Mouse (Mus musculus): ENCODE results near the gene Vmo1. TPM values are rescaled to one million over a fixed set of nuclear protein-coding genes. Genes with fewer than 3 reads are reported as not detected.

Vmo1 gene
- total and polyA plus RNA-seq, 3 experiments: not detected

DNA sequence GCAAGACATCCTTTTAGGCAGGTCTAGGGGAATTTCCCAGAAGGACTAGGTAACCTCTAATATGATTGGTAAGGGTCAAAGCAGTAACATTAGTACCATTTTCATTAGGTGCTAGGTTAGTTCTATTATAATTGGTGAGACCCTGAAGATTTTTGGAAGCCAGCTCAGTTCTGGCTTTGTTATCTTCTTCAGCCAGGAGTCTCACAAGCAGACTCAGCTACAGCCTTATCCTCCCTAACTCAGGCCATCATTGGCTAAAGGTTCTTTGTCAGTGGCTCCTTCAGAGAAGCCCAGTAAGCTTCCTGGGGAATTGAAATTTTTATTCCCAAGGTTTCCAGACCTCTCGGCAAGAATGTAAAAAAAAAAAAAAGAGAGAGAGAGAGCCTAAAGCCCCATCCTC is 4.0 kb upstream of the Vmo1 start (continued):
- TF ChIP-seq NRF1 (IDR thresholded peaks at IDR 0.05; ENCODE audit: insufficient read depth, low read depth, low read length, poor library complexity, severe bottlenecking) (no peak), TAL1 (IDR thresholded peaks at IDR 0.05; ENCODE audit: low read length) (peak; percentile 66)

DNA sequence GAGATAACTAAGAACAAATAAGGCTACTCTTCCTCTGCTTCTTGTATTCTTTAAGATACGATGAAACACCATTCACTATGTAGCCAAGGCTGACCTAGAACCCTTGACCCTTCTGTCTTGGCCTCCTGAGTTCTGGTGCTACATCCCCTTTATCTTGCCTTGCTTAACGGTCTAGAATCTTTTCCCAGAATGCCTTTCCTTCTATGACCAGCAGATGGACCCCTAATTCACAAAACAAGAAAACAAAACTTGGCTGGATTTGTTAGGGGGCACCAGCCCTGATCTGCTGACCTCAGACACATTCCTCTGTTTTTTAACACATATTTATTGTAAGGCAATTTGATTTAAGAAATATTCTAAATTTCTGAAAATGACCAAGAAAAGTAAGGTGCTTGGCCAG is 1.9 kb upstream of the Vmo1 start:
- no peak overlapping the region for H3K27ac ChIP-seq (ENCODE audit: control insufficient read depth, low read depth, low read length)
- no peak overlapping the region for H3K4me3 ChIP-seq (ENCODE audit: control insufficient read depth in 1 of 2, insufficient read depth in 1 of 2, low read depth in 2 of 2, low read length in 2 of 2)
- H3K9ac ChIP-seq (ENCODE audit: control insufficient read depth, low read depth, low read length, poor library complexity, severe bottlenecking): no peak overlapping the region
- peaks cover 18 to 28% of the 10 kb centered on the region in 2 experiments for H3K4me1 ChIP-seq (ENCODE audit: control insufficient read depth in 1 of 2, insufficient read depth in 2 of 2, low read length in 2 of 2)
- peak; percentile 83 for DNase-seq (ENCODE audit: low read depth, low spot score)
- H3K9me3 ChIP-seq (replicated peaks; ENCODE audit: insufficient read depth, low read length): no peaks in the 10 kb centered on the region
- H3K79me2 ChIP-seq (ENCODE audit: control insufficient read depth, insufficient read depth, low read length, poor library complexity): no peaks in the 10 kb centered on the region
- peaks cover 0 to 33% of the 10 kb centered on the region in 2 experiments; a peak in 2 of 4 replicates for H3K36me3 ChIP-seq (ENCODE audit: control insufficient read depth in 1 of 2, insufficient read depth in 2 of 2, low read length in 2 of 2)
- H3K27me3 ChIP-seq (ENCODE audit: control insufficient read depth in 1 of 2, insufficient read depth in 2 of 2, low read length in 2 of 2): no peaks in the 10 kb centered on the region
- TF ChIP-seq RCOR1 (IDR thresholded peaks at IDR 0.05; ENCODE audit: low read depth, low read length) (no peak), ZC3H11A (IDR thresholded peaks at IDR 0.05; ENCODE audit: low read depth, low read length) (peak; percentile 93), UBTF (IDR thresholded peaks at IDR 0.05; ENCODE audit: borderline replicate concordance, insufficient read depth, low read depth, low read length) (no peak), CTCF (IDR thresholded peaks at IDR 0.05 in 2 of 3, conservative IDR thresholded peaks at IDR 0.05 in 1 of 3; ENCODE audit: control insufficient read depth in 1 of 3, insufficient read depth in 1 of 3, low read depth in 2 of 3, low read length in 3 of 3, poor library complexity in 1 of 3, severe bottlenecking in 1 of 3) (peak; percentile 29 to 98 (median 72)), KAT2A (conservative IDR thresholded peaks at IDR 0.05; ENCODE audit: low read depth, low read length) (no peak), GATA1 (IDR thresholded peaks at IDR 0.05; ENCODE audit: low read depth, low read length) (peak; percentile 43; the same call in 1 of the 2 replicates), TAL1 (IDR thresholded peaks at IDR 0.05; ENCODE audit: low read length) (no peak), MAFK (IDR thresholded peaks at IDR 0.05; ENCODE audit: borderline replicate concordance, low read depth, low read length) (no peak), USF1 (IDR thresholded peaks at IDR 0.05; ENCODE audit: low read depth, low read length) (no peak), CHD1 (IDR thresholded peaks at IDR 0.05; ENCODE audit: low read depth, low read length) (no peak), GABPA (IDR thresholded peaks at IDR 0.05; ENCODE audit: low read depth, low read length) (no peak), TBP (IDR thresholded peaks at IDR 0.05; ENCODE audit: low read depth, low read length) (no peak), CHD2 (IDR thresholded peaks at IDR 0.05; ENCODE audit: low read length) (no peak), ZMIZ1 (IDR thresholded peaks at IDR 0.05; ENCODE audit: low read depth, low read length) (no peak), NELFE (IDR thresholded peaks at IDR 0.05; ENCODE audit: low read depth, low read length) (no peak), SMC3 (IDR thresholded peaks at IDR 0.05; ENCODE audit: low read depth, low read length) (peak; percentile 95), MYB (IDR thresholded peaks at IDR 0.05; ENCODE audit: low read depth, low read length) (no peak; the same call in 1 of the 2 replicates), POLR2AphosphoS2 (IDR thresholded peaks at IDR 0.05; ENCODE audit: low read length) (no peak), E2F4 (IDR thresholded peaks at IDR 0.05; ENCODE audit: borderline replicate concordance, low read depth, low read length) (no peak), TCF12 (IDR thresholded peaks at IDR 0.05; ENCODE audit: low read depth, low read length) (no peak), ELF1 (IDR thresholded peaks at IDR 0.05; ENCODE audit: low read depth, low read length) (no peak), MAX (IDR thresholded peaks at IDR 0.05; ENCODE audit: low read length) (no peak), USF2 (IDR thresholded peaks at IDR 0.05; ENCODE audit: borderline replicate concordance in 1 of 2, insufficient read depth in 1 of 2, low read depth in 1 of 2, low read length in 2 of 2) (no peak), POLR2AphosphoS5 (IDR thresholded peaks at IDR 0.05; ENCODE audit: borderline replicate concordance, low read depth, low read length) (no peak), POLR2A (IDR thresholded peaks at IDR 0.05; ENCODE audit: control insufficient read depth in 1 of 2, insufficient read depth in 1 of 2, low read depth in 1 of 2, low read length in 2 of 2, poor library complexity in 1 of 2) (no peak), ETS1 (IDR thresholded peaks at IDR 0.05; ENCODE audit: low read depth, low read length) (no peak), EP300 (IDR thresholded peaks at IDR 0.05; ENCODE audit: low read depth in 1 of 2, low read length in 2 of 2) (no peak), MAZ (IDR thresholded peaks at IDR 0.05; ENCODE audit: low read depth, low read length) (no peak), ZNF384 (IDR thresholded peaks at IDR 0.05; ENCODE audit: low read depth, low read length) (0 out of 2 replicates have a peak, but pooled peaks have one; percentile 29), MXI1 (IDR thresholded peaks at IDR 0.05; ENCODE audit: low read depth, low read length) (no peak), SIN3A (IDR thresholded peaks at IDR 0.05; ENCODE audit: low read length) (0 out of 2 replicates have a peak, but pooled peaks have one; percentile 30), JUND (IDR thresholded peaks at IDR 0.05; ENCODE audit: low read depth, low read length) (no peak), NRF1 (IDR thresholded peaks at IDR 0.05; ENCODE audit: insufficient read depth, low read depth, low read length, poor library complexity, severe bottlenecking) (no peak), MYC (IDR thresholded peaks at IDR 0.05; ENCODE audit: low read depth, low read length) (0 out of 2 replicates have a peak, but pooled peaks have one; percentile 47), ZKSCAN1 (IDR thresholded peaks at IDR 0.05; ENCODE audit: low read depth, low read length) (no peak), RAD21 (IDR thresholded peaks at IDR 0.05; ENCODE audit: low read depth, low read length) (peak; percentile 95)

All from MEL (cell line).